Mouse (Mus musculus): ENCODE measurements around the gene Muc20.

DNA sequence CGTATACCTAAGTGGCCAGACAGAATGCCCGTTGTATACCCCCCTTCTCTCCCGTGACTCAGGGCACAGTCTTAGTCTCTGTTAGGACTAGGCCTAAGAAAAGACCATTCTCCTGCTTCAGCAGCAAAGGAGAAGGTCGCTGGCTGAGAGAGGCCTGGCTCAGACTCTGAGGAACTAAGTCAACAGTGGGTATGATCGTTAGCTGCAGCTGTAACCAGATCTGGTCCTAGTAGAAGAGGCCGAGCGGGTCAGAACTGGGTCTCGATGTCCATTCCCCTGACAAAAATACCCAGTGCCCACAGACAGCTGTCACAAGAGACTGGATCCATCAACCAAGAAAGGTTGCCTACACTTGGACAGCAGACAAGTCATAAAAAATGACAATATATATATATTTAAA, 26.3 kb upstream of the Muc20 start:
- no peak for TF ChIP-seq CTCF (IDR thresholded peaks at IDR 0.05; ENCODE audit: control insufficient read depth, insufficient read depth, low read length)
- no peak for TF ChIP-seq POLR2A (IDR thresholded peaks at IDR 0.05; ENCODE audit: borderline replicate concordance, control insufficient read depth, low read depth, low read length)

Measured in bone marrow, adult 2 months (tissue).